In genomic region chr16:93932185-93933168, GRCm38 (mm10) we compare ENCODE assay signal across 17 mouse cellular contexts. TPM values are rescaled to one million over a fixed set of nuclear protein-coding genes. Genes with fewer than 3 reads are reported as not detected.
DNase-seq lines count a peak whose midpoint lies in the region.
"Had no signal": no experiment of that assay in that cellular context is flagged by ENCODE, and none has a peak within 500 bp of the region (broad histone marks: within the 10 kb centered on the region; RNA-seq: fewer than 3 reads in every experiment).

No protein-coding gene starts in this region.

- H3K4me1 ChIP-seq in embryonic facial prominence, embryonic 10.5 days, result peaks cover 35% of the 10 kb centered on the region
- H3K4me1 ChIP-seq in limb, embryonic 10.5 days, result peaks cover 42% of the 10 kb centered on the region

- H3K4me3 ChIP-seq in embryonic facial prominence, embryonic 10.5 days, result no peak overlapping the region
- no peak overlapping the region for H3K4me3 ChIP-seq in limb, embryonic 10.5 days
- H3K4me3 ChIP-seq: heart, embryonic 13.5 days; kidney, embryonic 15.5 days had no signal

- peaks cover 37% of the 10 kb centered on the region for H3K27me3 ChIP-seq in embryonic facial prominence, embryonic 10.5 days (replicated peaks; ENCODE audit: low read depth, poor library complexity, severe bottlenecking)
- H3K27me3 ChIP-seq in limb, embryonic 10.5 days (ENCODE audit: low read depth, poor library complexity, severe bottlenecking), result peaks cover 42% of the 10 kb centered on the region

- peak overlapping the region; percentile 32; the same call in 1 of the 2 replicates for H3K27ac ChIP-seq in embryonic facial prominence, embryonic 10.5 days (replicated peaks)
- peak overlapping the region; percentile 59 for H3K27ac ChIP-seq in limb, embryonic 10.5 days
- H3K27ac ChIP-seq: heart, embryonic 13.5 days; kidney, embryonic 15.5 days had no signal

- H3K9me3 ChIP-seq in embryonic facial prominence, embryonic 10.5 days, result no peaks in the 10 kb centered on the region
- H3K9me3 ChIP-seq in limb, embryonic 10.5 days (replicated peaks), result no peaks in the 10 kb centered on the region
- H3K9me3 ChIP-seq: heart, embryonic 13.5 days; kidney, embryonic 15.5 days had no signal

- DNase-seq in gastrocnemius, postnatal 25 days, result peak; percentile 63
- no peak for DNase-seq in gastrocnemius, adult 8-10 months (ENCODE audit: low spot score in 2 of 2)
- DNase-seq in brain, adult 2 months (ENCODE audit: low read depth, low spot score), result peak; percentile 6
- DNase-seq in embryonic facial prominence, embryonic 10.5 days (ENCODE audit: low spot score), result peak; percentile 40
- peak; percentile 55 for DNase-seq in limb, embryonic 10.5 days (ENCODE audit: low spot score)
- DNase-seq in kidney, adult 9 months, result no peak
- no peak for DNase-seq in right cerebral cortex, postnatal 36 days (ENCODE audit: low spot score in 2 of 2)
- DNase-seq in ovary, postnatal 36 days (ENCODE audit: low spot score), result no peak
- DNase-seq: adrenal gland, postnatal 10 days; cerebellum, adult 18-20 months; heart, postnatal 36 days; layer of hippocampus, postnatal 36 days; lung, adult 18-20 months; right cerebral cortex, postnatal 14 days; thymus, adult 2 months had no signal

- no peaks in the 10 kb centered on the region for H3K36me3 ChIP-seq in embryonic facial prominence, embryonic 10.5 days (replicated peaks)
- no peaks in the 10 kb centered on the region for H3K36me3 ChIP-seq in limb, embryonic 10.5 days
- H3K36me3 ChIP-seq: heart, embryonic 13.5 days; kidney, embryonic 15.5 days had no signal

- 41% methylated on average over 17 of the region's 17 CpGs for WGBS in embryonic facial prominence, embryonic 10.5 days
- WGBS in limb, embryonic 10.5 days, result 32% methylated on average over 17 of the region's 17 CpGs

RNA-seq across cellular contexts. Expression of gene Chaf1b, which starts 48.8 kb away (rescaled TPM):
- total RNA-seq in gastrocnemius, postnatal 25 days (2021), result under 1 TPM; 0.26 to 0.54 TPM
- under 1 TPM in 3 of 4 experiments, not detected in 1; 0.12 to 0.38 (median 0.29) TPM for total RNA-seq in gastrocnemius, adult 8-10 months (2022)
- 138 and 142 TPM in 2 replicates for polyA plus RNA-seq in embryonic facial prominence, embryonic 10.5 days (2016; fragmentation: Nextera tagmentation; extraction: Ambion mirVana)
- polyA plus RNA-seq in limb, embryonic 10.5 days (2016; fragmentation: Nextera tagmentation; extraction: Ambion mirVana), result 137 and 146 TPM in 2 replicates

Comparison
In these comparisons a context has a peak if more than half of its experiments do, and no peak if none do; other contexts are left out.
1. DNase-seq: peak in gastrocnemius, postnatal 25 days (single experiment), brain, adult 2 months (single experiment), embryonic facial prominence, embryonic 10.5 days (single experiment) and limb, embryonic 10.5 days (single experiment); none in gastrocnemius, adult 8-10 months (0 of 2), kidney, adult 9 months (single experiment), right cerebral cortex, postnatal 36 days (0 of 2) and ovary, postnatal 36 days (single experiment).